Mouse (Mus musculus) regulatory T cell (primary cell): ENCODE measurements around the gene Rbfox3.

Source experiments
- in situ Hi-C: fragments of 300-600 bp; cut with MboI, MseI; formaldehyde crosslinking; loops from one replicate; pipeline ENCODE4 v1.15.1; 2025; ENCODE audit warnings: high pct_unique_total_duplicates

Gene Rbfox3

GRCm38 (mm10) chr11:118553926-118554325 is 357.5 kb downstream of the Rbfox3 start:
- in situ Hi-C loops, result no loop called here

- in situ Hi-C loops, result no loop called here
Observed at GRCm38 (mm10) chr11:118553001-118553400, 358.4 kb downstream of the Rbfox3 start.

GRCm38 (mm10) chr11:118552478-118552877 is 358.9 kb downstream of the Rbfox3 start:
- in situ Hi-C loops, result no loop called here

- in situ Hi-C loops, result no loop called here
Observed at GRCm38 (mm10) chr11:118551705-118552104, 359.7 kb downstream of the Rbfox3 start.

- in situ Hi-C loops, result no loop called here
Observed at GRCm38 (mm10) chr11:118550773-118551520, 360.4 kb downstream of the Rbfox3 start.

- in situ Hi-C loops, result no loop called here
Observed at GRCm38 (mm10) chr11:118548242-118548641, 363.2 kb downstream of the Rbfox3 start.

- in situ Hi-C loops, result no loop called here
Observed at GRCm38 (mm10) chr11:118546269-118546668, 365.1 kb downstream of the Rbfox3 start.

GRCm38 (mm10) chr11:118545690-118546089 is 365.7 kb downstream of the Rbfox3 start:
- in situ Hi-C loops, result no loop called here

- in situ Hi-C loops, result no loop called here
Observed at GRCm38 (mm10) chr11:118544564-118544963, 366.8 kb downstream of the Rbfox3 start.

- in situ Hi-C loops, result no loop called here
Observed at GRCm38 (mm10) chr11:118542906-118543305, 368.5 kb downstream of the Rbfox3 start.

GRCm38 (mm10) chr11:118540411-118541026 is 370.9 kb downstream of the Rbfox3 start:
- in situ Hi-C loops, result no loop called here

GRCm38 (mm10) chr11:118538008-118538407 is 373.4 kb downstream of the Rbfox3 start:
- in situ Hi-C loops, result no loop called here

GRCm38 (mm10) chr11:118534382-118535092 is 376.9 kb downstream of the Rbfox3 start:
- in situ Hi-C loops, result no loop called here

- in situ Hi-C loops, result no loop called here
Observed at GRCm38 (mm10) chr11:118530313-118530712, 381.1 kb downstream of the Rbfox3 start.

- in situ Hi-C loops, result no loop called here
Observed at GRCm38 (mm10) chr11:118528761-118529160, 382.6 kb downstream of the Rbfox3 start.

- in situ Hi-C loops, result no loop called here
Observed at GRCm38 (mm10) chr11:118525059-118525458, 386.3 kb downstream of the Rbfox3 start.

- in situ Hi-C loops, result no loop called here
Observed at GRCm38 (mm10) chr11:118523496-118524145, 387.8 kb downstream of the Rbfox3 start.

GRCm38 (mm10) chr11:118520932-118521331 is 390.5 kb downstream of the Rbfox3 start:
- in situ Hi-C loops, result no loop called here

- in situ Hi-C loops, result no loop called here
Observed at GRCm38 (mm10) chr11:118520251-118520650, 391.1 kb downstream of the Rbfox3 start.

- in situ Hi-C loops, result no loop called here
Observed at GRCm38 (mm10) chr11:118518743-118519142, 392.7 kb downstream of the Rbfox3 start.

- in situ Hi-C loops, result no loop called here
Observed at GRCm38 (mm10) chr11:118517924-118518323, 393.5 kb downstream of the Rbfox3 start.
